12 mouse cellular contexts compared by ENCODE assay signal in the genomic region with DNA sequence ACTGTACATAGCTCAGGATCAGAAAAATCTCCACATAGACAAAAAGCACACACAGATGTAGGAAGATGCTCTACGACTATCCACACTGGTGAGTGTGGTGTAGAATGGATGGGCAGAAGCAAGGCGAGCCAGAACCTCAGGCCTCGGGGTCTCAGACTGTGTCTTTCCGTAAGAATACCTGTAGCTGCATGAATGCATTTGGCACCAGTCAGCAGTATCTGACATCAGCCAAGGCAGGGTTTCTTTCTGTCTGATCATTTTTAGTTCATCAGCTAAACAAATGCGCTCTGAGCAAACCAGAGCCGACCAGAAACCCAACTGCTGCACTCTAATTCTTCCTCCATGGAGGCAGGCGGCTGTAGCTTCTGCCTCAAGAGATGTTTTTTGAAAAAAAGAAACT. TPM values are rescaled to one million over a fixed set of nuclear protein-coding genes. Genes with fewer than 3 reads are reported as not detected.
DNase-seq lines count a peak whose midpoint lies in the region; ATAC-seq and TF ChIP-seq lines count a peak whose summit lies in the region.
"Had no signal": no experiment of that assay in that cellular context is flagged by ENCODE, and none has a peak within 500 bp of the region (broad histone marks: within the 10 kb centered on the region; RNA-seq: fewer than 3 reads in every experiment).

No protein-coding gene starts in this region.

- 80% methylated on average over 7 of the region's 7 CpGs for WGBS in intestine, embryonic 15.5 days
- WGBS in intestine, embryonic 16.5 days = 76% methylated on average over 7 of the region's 7 CpGs
- 48% methylated on average over 7 of the region's 7 CpGs for WGBS in forebrain, embryonic 12.5 days
- WGBS in hindbrain, embryonic 16.5 days = 70% methylated on average over 7 of the region's 7 CpGs
- 40% methylated on average over 7 of the region's 7 CpGs for WGBS in midbrain, embryonic 15.5 days
- 81% methylated on average over 7 of the region's 7 CpGs for WGBS in stomach, postnatal 0 days

- no peak for TF ChIP-seq EP300 in stomach, postnatal 0 days (optimal IDR thresholded peaks at IDR 0.05)

- H3K4me2 ChIP-seq in intestine, embryonic 15.5 days (replicated peaks) = 0 out of 2 replicates have a peak overlapping the region, but pooled peaks have one; percentile 14
- H3K4me2 ChIP-seq in intestine, embryonic 16.5 days (ENCODE audit: low read depth, low read length) = no peak overlapping the region
- peak overlapping the region; percentile 49 for H3K4me2 ChIP-seq in forebrain, embryonic 12.5 days
- H3K4me2 ChIP-seq in hindbrain, embryonic 16.5 days (ENCODE audit: low read length) = peak overlapping the region; percentile 55
- H3K4me2 ChIP-seq in midbrain, embryonic 15.5 days = peak overlapping the region; percentile 50
- no peak overlapping the region for H3K4me2 ChIP-seq in stomach, postnatal 0 days (replicated peaks; ENCODE audit: low read depth)

- no peak for ATAC-seq in intestine, embryonic 15.5 days
- ATAC-seq in intestine, embryonic 16.5 days = no peak
- no peak; the same call in 1 of the 2 replicates for ATAC-seq in forebrain, embryonic 12.5 days (ENCODE audit: low FRiP score)
- ATAC-seq in hindbrain, embryonic 16.5 days = no peak; the same call in 1 of the 2 replicates
- ATAC-seq in midbrain, embryonic 15.5 days (replicated peaks) = peak; percentile 69
- ATAC-seq in stomach, postnatal 0 days (ENCODE audit: low FRiP score, low TSS enrichment) = no peak
- ATAC-seq in megakaryocyte, adult 5-6 weeks (ENCODE audit: poor library complexity, severe bottlenecking) = no peak

- H3K9me3 ChIP-seq in intestine, embryonic 15.5 days = no peaks in the 10 kb centered on the region
- H3K9me3 ChIP-seq in intestine, embryonic 16.5 days (ENCODE audit: control insufficient read depth, low read length) = no peaks in the 10 kb centered on the region
- no peaks in the 10 kb centered on the region for H3K9me3 ChIP-seq in forebrain, embryonic 12.5 days
- no peaks in the 10 kb centered on the region for H3K9me3 ChIP-seq in hindbrain, embryonic 16.5 days (ENCODE audit: control insufficient read depth, low read length)
- H3K9me3 ChIP-seq in midbrain, embryonic 15.5 days = no peaks in the 10 kb centered on the region
- H3K9me3 ChIP-seq in stomach, postnatal 0 days (ENCODE audit: control insufficient read depth, low read length) = no peaks in the 10 kb centered on the region
- H3K9me3 ChIP-seq: embryonic facial prominence, embryonic 15.5 days had no signal

- H3K27ac ChIP-seq in intestine, embryonic 15.5 days = no peak overlapping the region
- no peak overlapping the region for H3K27ac ChIP-seq in intestine, embryonic 16.5 days (ENCODE audit: low read length)
- peak overlapping the region; percentile 63 for H3K27ac ChIP-seq in forebrain, embryonic 12.5 days
- H3K27ac ChIP-seq in hindbrain, embryonic 16.5 days (ENCODE audit: low read depth, low read length) = peak overlapping the region; percentile 3; the same call in 1 of the 2 replicates
- H3K27ac ChIP-seq in midbrain, embryonic 15.5 days = peak overlapping the region; percentile 81
- no peak overlapping the region for H3K27ac ChIP-seq in stomach, postnatal 0 days (replicated peaks)
- H3K27ac ChIP-seq: macrophage had no signal

- peaks cover 30% of the 10 kb centered on the region for H3K36me3 ChIP-seq in intestine, embryonic 15.5 days
- peaks cover 28% of the 10 kb centered on the region for H3K36me3 ChIP-seq in intestine, embryonic 16.5 days (ENCODE audit: control insufficient read depth, insufficient read depth, low read length)
- peaks cover 55% of the 10 kb centered on the region for H3K36me3 ChIP-seq in forebrain, embryonic 12.5 days (replicated peaks)
- peaks cover 35% of the 10 kb centered on the region for H3K36me3 ChIP-seq in hindbrain, embryonic 16.5 days (ENCODE audit: control insufficient read depth, insufficient read depth, low read length)
- H3K36me3 ChIP-seq in midbrain, embryonic 15.5 days (replicated peaks) = peaks cover 10% of the 10 kb centered on the region; the same call in 1 of the 2 replicates
- H3K36me3 ChIP-seq in stomach, postnatal 0 days (ENCODE audit: control insufficient read depth, insufficient read depth, low read length) = peaks cover 14% of the 10 kb centered on the region; the same call in 1 of the 2 replicates

- DNase-seq in stomach, postnatal 0 days (ENCODE audit: low spot score) = no peak
- no peak for DNase-seq in lung, postnatal 36 days
- DNase-seq: gastrocnemius, postnatal 36 days; kidney, postnatal 25 days had no signal

- no peak overlapping the region for H3K9ac ChIP-seq in intestine, embryonic 15.5 days
- H3K9ac ChIP-seq in intestine, embryonic 16.5 days (ENCODE audit: low read depth, low read length) = no peak overlapping the region
- H3K9ac ChIP-seq in forebrain, embryonic 12.5 days = no peak overlapping the region
- no peak overlapping the region for H3K9ac ChIP-seq in hindbrain, embryonic 16.5 days (ENCODE audit: low read depth, low read length)
- H3K9ac ChIP-seq in midbrain, embryonic 15.5 days = 0 out of 2 replicates have a peak overlapping the region, but pooled peaks have one; percentile 15
- no peak overlapping the region for H3K9ac ChIP-seq in stomach, postnatal 0 days (ENCODE audit: low read length)
- H3K9ac ChIP-seq: embryonic facial prominence, embryonic 15.5 days had no signal

- H3K4me1 ChIP-seq in intestine, embryonic 15.5 days (replicated peaks) = 0 out of 2 replicates have a peak, but pooled peaks cover 3% of the 10 kb centered on the region
- no peaks in the 10 kb centered on the region; the same call in 1 of the 2 replicates for H3K4me1 ChIP-seq in intestine, embryonic 16.5 days (ENCODE audit: control insufficient read depth, insufficient read depth, low read length)
- peaks cover 23% of the 10 kb centered on the region for H3K4me1 ChIP-seq in forebrain, embryonic 12.5 days
- H3K4me1 ChIP-seq in hindbrain, embryonic 16.5 days (ENCODE audit: control insufficient read depth, insufficient read depth, low read depth, low read length) = peaks cover 11% of the 10 kb centered on the region
- peaks cover 21% of the 10 kb centered on the region for H3K4me1 ChIP-seq in midbrain, embryonic 15.5 days
- H3K4me1 ChIP-seq in stomach, postnatal 0 days (replicated peaks; ENCODE audit: control insufficient read depth, insufficient read depth) = no peaks in the 10 kb centered on the region

- no peak for TF ChIP-seq CTCF in stomach, postnatal 0 days (IDR thresholded peaks at IDR 0.05; ENCODE audit: low read depth)

- no peaks in the 10 kb centered on the region for H3K27me3 ChIP-seq in intestine, embryonic 15.5 days (replicated peaks)
- no peaks in the 10 kb centered on the region for H3K27me3 ChIP-seq in intestine, embryonic 16.5 days (replicated peaks; ENCODE audit: control insufficient read depth, insufficient read depth, low read length)
- no peaks in the 10 kb centered on the region for H3K27me3 ChIP-seq in forebrain, embryonic 12.5 days
- no peaks in the 10 kb centered on the region for H3K27me3 ChIP-seq in hindbrain, embryonic 16.5 days (replicated peaks; ENCODE audit: control insufficient read depth, insufficient read depth, low read length)
- H3K27me3 ChIP-seq in midbrain, embryonic 15.5 days (replicated peaks) = no peaks in the 10 kb centered on the region
- H3K27me3 ChIP-seq in stomach, postnatal 0 days (ENCODE audit: control insufficient read depth, insufficient read depth, low read length) = no peaks in the 10 kb centered on the region
- H3K27me3 ChIP-seq: embryonic facial prominence, embryonic 15.5 days had no signal

- no peak overlapping the region for H3K4me3 ChIP-seq in intestine, embryonic 15.5 days (replicated peaks)
- no peak overlapping the region for H3K4me3 ChIP-seq in intestine, embryonic 16.5 days (ENCODE audit: low read length)
- H3K4me3 ChIP-seq in forebrain, embryonic 12.5 days (replicated peaks) = no peak overlapping the region
- H3K4me3 ChIP-seq in hindbrain, embryonic 16.5 days (ENCODE audit: low read length) = no peak overlapping the region
- H3K4me3 ChIP-seq in midbrain, embryonic 15.5 days = peak overlapping the region; percentile 26
- H3K4me3 ChIP-seq in stomach, postnatal 0 days (ENCODE audit: low read depth, low read length) = no peak overlapping the region
- H3K4me3 ChIP-seq: embryonic facial prominence, embryonic 15.5 days had no signal

RNA-seq across cellular contexts. Expression of a gene that starts 18.1 kb away (rescaled TPM):
- polyA plus RNA-seq in intestine, embryonic 15.5 days (2015; fragmentation: Nextera tagmentation; extraction: Ambion mirVana) = 32.9 and 35.1 TPM in 2 replicates
- 36.8 and 38.2 TPM in 2 replicates for polyA plus RNA-seq in intestine, embryonic 16.5 days (2015; fragmentation: Nextera tagmentation; extraction: Ambion mirVana)
- 37.5 and 39.4 TPM in 2 replicates for polyA plus RNA-seq in forebrain, embryonic 12.5 days (2016; fragmentation: Nextera tagmentation; extraction: Ambion mirVana)
- 29.8 and 31.9 TPM in 2 replicates for polyA plus RNA-seq in hindbrain, embryonic 16.5 days (2015; fragmentation: Nextera tagmentation; extraction: Ambion mirVana)
- 30.7 and 33.7 TPM in 2 replicates for polyA plus RNA-seq in midbrain, embryonic 15.5 days (2015; fragmentation: Nextera tagmentation; extraction: Ambion mirVana)
- polyA plus RNA-seq in stomach, postnatal 0 days (2015; fragmentation: Nextera tagmentation; extraction: Ambion mirVana) = 16.6 TPM in 2 replicates
- 41.2 and 43.3 TPM in 2 replicates for total RNA-seq in megakaryocyte, adult 5-6 weeks (2015)
- 91.2 and 91.3 TPM in 2 replicates for total RNA-seq in megakaryocyte, adult 5-6 weeks (2017)

RNA-seq across cellular contexts. Expression of a gene that starts 57.6 kb away (rescaled TPM):
- 46.3 and 46.5 TPM in 2 replicates for polyA plus RNA-seq in intestine, embryonic 15.5 days (2015; fragmentation: Nextera tagmentation; extraction: Ambion mirVana)
- polyA plus RNA-seq in intestine, embryonic 16.5 days (2015; fragmentation: Nextera tagmentation; extraction: Ambion mirVana) = 36.3 and 36.6 TPM in 2 replicates
- 59.0 and 63.1 TPM in 2 replicates for polyA plus RNA-seq in forebrain, embryonic 12.5 days (2016; fragmentation: Nextera tagmentation; extraction: Ambion mirVana)
- 29.7 and 32.2 TPM in 2 replicates for polyA plus RNA-seq in hindbrain, embryonic 16.5 days (2015; fragmentation: Nextera tagmentation; extraction: Ambion mirVana)
- 30.3 and 30.5 TPM in 2 replicates for polyA plus RNA-seq in midbrain, embryonic 15.5 days (2015; fragmentation: Nextera tagmentation; extraction: Ambion mirVana)
- 24.5 and 24.8 TPM in 2 replicates for polyA plus RNA-seq in stomach, postnatal 0 days (2015; fragmentation: Nextera tagmentation; extraction: Ambion mirVana)
- 29.7 and 34.3 TPM in 2 replicates for total RNA-seq in megakaryocyte, adult 5-6 weeks (2015)
- total RNA-seq in megakaryocyte, adult 5-6 weeks (2017) = 24.4 and 37.1 TPM in 2 replicates

Comparison
In these comparisons a context has a peak if more than half of its experiments do, and no peak if none do; other contexts are left out.
1. H3K4me2 ChIP-seq: peak in intestine, embryonic 15.5 days (single experiment), forebrain, embryonic 12.5 days (single experiment), hindbrain, embryonic 16.5 days (single experiment) and midbrain, embryonic 15.5 days (single experiment); none in intestine, embryonic 16.5 days (single experiment) and stomach, postnatal 0 days (single experiment).
2. H3K27ac ChIP-seq: peak in forebrain, embryonic 12.5 days (single experiment), hindbrain, embryonic 16.5 days (single experiment) and midbrain, embryonic 15.5 days (single experiment); none in intestine, embryonic 15.5 days (single experiment), intestine, embryonic 16.5 days (single experiment) and stomach, postnatal 0 days (single experiment).